Mouse (Mus musculus): ENCODE measurements at regions not wholly inside any gene's neighbourhood (a gene's known extent, or its start where the extent isn't known, plus 50 kb on each side); places are given as distances from the start of the nearest gene placed in this dataset.
A peak's percentile ranks its signal among the peaks of the same experiment; 100 is the strongest.

GRCm38 (mm10) chr8:91996305-91997022, 194.6 kb upstream of the Irx3 start:
- H3K27ac ChIP-seq (ENCODE audit: low read depth, low read length) = no peak overlapping the region
- 13% methylated on average over 10 of the region's 10 CpGs for WGBS
- no peak for ATAC-seq

GRCm38 (mm10) chr8:91995407-91996144, 193.7 kb upstream of the Irx3 start:
- Histone ChIP-seq H3K27me3 (replicated peaks; ENCODE audit: control insufficient read depth, insufficient read depth, low read length) (peaks cover 2% of the 10 kb centered on the region; the same call in 1 of the 2 replicates), H3K27ac (ENCODE audit: low read depth, low read length) (no peak overlapping the region), H3K9ac (ENCODE audit: low read depth, low read length) (no peak overlapping the region), H3K4me1 (ENCODE audit: control insufficient read depth, insufficient read depth, low read depth, low read length) (peaks cover 24% of the 10 kb centered on the region), H3K9me3 (ENCODE audit: control insufficient read depth, low read length) (peaks cover 2% of the 10 kb centered on the region; the same call in 1 of the 2 replicates), H3K4me2 (ENCODE audit: low read length) (no peak overlapping the region), H3K36me3 (ENCODE audit: control insufficient read depth, insufficient read depth, low read length) (no peaks in the 10 kb centered on the region), H3K4me3 (ENCODE audit: low read length) (no peak overlapping the region)
- no peak for ATAC-seq
- 24% methylated on average over 9 of the region's 9 CpGs for WGBS

More at GRCm38 (mm10) chr8:91996305-91997022, 194.6 kb upstream of the Irx3 start:
- H3K36me3 ChIP-seq (ENCODE audit: control insufficient read depth, insufficient read depth, low read length) = no peaks in the 10 kb centered on the region
- H3K27me3 ChIP-seq (replicated peaks; ENCODE audit: control insufficient read depth, insufficient read depth, low read length) = peaks cover 2% of the 10 kb centered on the region; the same call in 1 of the 2 replicates
- H3K9me3 ChIP-seq (ENCODE audit: control insufficient read depth, low read length) = peaks cover 2% of the 10 kb centered on the region; the same call in 1 of the 2 replicates
- no peak overlapping the region for H3K4me3 ChIP-seq (ENCODE audit: low read length)
- no peak overlapping the region for H3K9ac ChIP-seq (ENCODE audit: low read depth, low read length)
- peaks cover 21% of the 10 kb centered on the region for H3K4me1 ChIP-seq (ENCODE audit: control insufficient read depth, insufficient read depth, low read depth, low read length)
- H3K4me2 ChIP-seq (ENCODE audit: low read length) = no peak overlapping the region

GRCm38 (mm10) chr8:91991542-91992452, 189.9 kb upstream of the Irx3 start:
- peak overlapping the region; percentile 47 for H3K4me2 ChIP-seq (ENCODE audit: low read length)
- H3K9ac ChIP-seq (ENCODE audit: low read depth, low read length) = peak overlapping the region; percentile 41

GRCm38 (mm10) chr8:91990952-91991351, 189.1 kb upstream of the Irx3 start:
- peaks cover 2% of the 10 kb centered on the region; the same call in 1 of the 2 replicates for H3K27me3 ChIP-seq (replicated peaks; ENCODE audit: control insufficient read depth, insufficient read depth, low read length)
- H3K36me3 ChIP-seq (ENCODE audit: control insufficient read depth, insufficient read depth, low read length) = no peaks in the 10 kb centered on the region
- H3K4me2 ChIP-seq (ENCODE audit: low read length) = no peak overlapping the region; the same call in 1 of the 2 replicates
- H3K27ac ChIP-seq (ENCODE audit: low read depth, low read length) = peak overlapping the region; percentile 47; the same call in 1 of the 2 replicates
- 24% methylated on average over 5 of the region's 5 CpGs for WGBS
- H3K4me1 ChIP-seq (ENCODE audit: control insufficient read depth, insufficient read depth, low read depth, low read length) = peaks cover 14% of the 10 kb centered on the region
- no peaks in the 10 kb centered on the region for H3K9me3 ChIP-seq (ENCODE audit: control insufficient read depth, low read length)
- ATAC-seq = no peak
- no peak overlapping the region for H3K9ac ChIP-seq (ENCODE audit: low read depth, low read length)
- no peak overlapping the region for H3K4me3 ChIP-seq (ENCODE audit: low read length)

More at GRCm38 (mm10) chr8:91991542-91992452, 189.9 kb upstream of the Irx3 start:
- H3K27me3 ChIP-seq (replicated peaks; ENCODE audit: control insufficient read depth, insufficient read depth, low read length) = peaks cover 2% of the 10 kb centered on the region; the same call in 1 of the 2 replicates
- H3K36me3 ChIP-seq (ENCODE audit: control insufficient read depth, insufficient read depth, low read length) = no peaks in the 10 kb centered on the region
- H3K27ac ChIP-seq (ENCODE audit: low read depth, low read length) = peak overlapping the region; percentile 47; the same call in 1 of the 2 replicates
- 15% methylated on average over 25 of the region's 25 CpGs for WGBS
- ATAC-seq = peak; percentile 62; the same call in 1 of the 2 replicates
- H3K4me1 ChIP-seq (ENCODE audit: control insufficient read depth, insufficient read depth, low read depth, low read length) = peaks cover 16% of the 10 kb centered on the region
- peak overlapping the region; percentile 19 for H3K4me3 ChIP-seq (ENCODE audit: low read length)
- no peaks in the 10 kb centered on the region for H3K9me3 ChIP-seq (ENCODE audit: control insufficient read depth, low read length)

- no peak for ATAC-seq
- H3K4me1 ChIP-seq (ENCODE audit: control insufficient read depth, insufficient read depth, low read depth, low read length) = peaks cover 14% of the 10 kb centered on the region
- H3K36me3 ChIP-seq (ENCODE audit: control insufficient read depth, insufficient read depth, low read length) = no peaks in the 10 kb centered on the region
- no peak overlapping the region for H3K4me3 ChIP-seq (ENCODE audit: low read length)
- no peaks in the 10 kb centered on the region for H3K9me3 ChIP-seq (ENCODE audit: control insufficient read depth, low read length)
- H3K9ac ChIP-seq (ENCODE audit: low read depth, low read length) = no peak overlapping the region
- no peak overlapping the region for H3K27ac ChIP-seq (ENCODE audit: low read depth, low read length)
- H3K27me3 ChIP-seq (replicated peaks; ENCODE audit: control insufficient read depth, insufficient read depth, low read length) = peaks cover 2% of the 10 kb centered on the region; the same call in 1 of the 2 replicates
- WGBS = 49% methylated on average over 3 of the region's 3 CpGs
- no peak overlapping the region for H3K4me2 ChIP-seq (ENCODE audit: low read length)
These were observed 188.2 kb upstream of the Irx3 start for GRCm38 (mm10) chr8:91990048-91990447.

GRCm38 (mm10) chr8:91988866-91989633, 187.2 kb upstream of the Irx3 start:
- no peak overlapping the region for H3K27ac ChIP-seq (ENCODE audit: low read depth, low read length)
- no peak overlapping the region for H3K9ac ChIP-seq (ENCODE audit: low read depth, low read length)
- no peak for ATAC-seq
- H3K4me3 ChIP-seq (ENCODE audit: low read length) = no peak overlapping the region
- H3K4me2 ChIP-seq (ENCODE audit: low read length) = no peak overlapping the region
- no peaks in the 10 kb centered on the region for H3K9me3 ChIP-seq (ENCODE audit: control insufficient read depth, low read length)
- 67% methylated on average over 11 of the region's 11 CpGs for WGBS
- H3K36me3 ChIP-seq (ENCODE audit: control insufficient read depth, insufficient read depth, low read length) = no peaks in the 10 kb centered on the region
- no peaks in the 10 kb centered on the region for H3K27me3 ChIP-seq (replicated peaks; ENCODE audit: control insufficient read depth, insufficient read depth, low read length)
- H3K4me1 ChIP-seq (ENCODE audit: control insufficient read depth, insufficient read depth, low read depth, low read length) = peaks cover 14% of the 10 kb centered on the region

GRCm38 (mm10) chr8:91987854-91988253, 186.0 kb upstream of the Irx3 start:
- Histone ChIP-seq H3K36me3 (ENCODE audit: control insufficient read depth, insufficient read depth, low read length) (no peaks in the 10 kb centered on the region), H3K4me1 (ENCODE audit: control insufficient read depth, insufficient read depth, low read depth, low read length) (peaks cover 12% of the 10 kb centered on the region), H3K27ac (ENCODE audit: low read depth, low read length) (no peak overlapping the region), H3K4me3 (ENCODE audit: low read length) (no peak overlapping the region), H3K9ac (ENCODE audit: low read depth, low read length) (no peak overlapping the region), H3K4me2 (ENCODE audit: low read length) (no peak overlapping the region), H3K27me3 (replicated peaks; ENCODE audit: control insufficient read depth, insufficient read depth, low read length) (no peaks in the 10 kb centered on the region), H3K9me3 (ENCODE audit: control insufficient read depth, low read length) (no peaks in the 10 kb centered on the region)
- 76% methylated on average over 6 of the region's 6 CpGs for WGBS
- ATAC-seq = no peak

- H3K4me3 ChIP-seq (ENCODE audit: low read length) = no peak overlapping the region
- no peak overlapping the region for H3K4me2 ChIP-seq (ENCODE audit: low read length)
- H3K27ac ChIP-seq (ENCODE audit: low read depth, low read length) = no peak overlapping the region
- H3K27me3 ChIP-seq (replicated peaks; ENCODE audit: control insufficient read depth, insufficient read depth, low read length) = no peaks in the 10 kb centered on the region
- H3K9ac ChIP-seq (ENCODE audit: low read depth, low read length) = no peak overlapping the region
- H3K36me3 ChIP-seq (ENCODE audit: control insufficient read depth, insufficient read depth, low read length) = no peaks in the 10 kb centered on the region
- WGBS = 86% methylated on average over 2 of the region's 2 CpGs
- no peak for ATAC-seq
- H3K9me3 ChIP-seq (ENCODE audit: control insufficient read depth, low read length) = no peaks in the 10 kb centered on the region
- no peaks in the 10 kb centered on the region for H3K4me1 ChIP-seq (ENCODE audit: control insufficient read depth, insufficient read depth, low read depth, low read length)
These were observed 181.3 kb upstream of the Irx3 start for GRCm38 (mm10) chr8:91983171-91983570.

All from hindbrain, embryonic 16.5 days (tissue).